Mouse (Mus musculus) cortical plate, adult 2 months (tissue): ENCODE measurements at regions not wholly inside any gene's neighbourhood (a gene's known extent, or its start where the extent isn't known, plus 50 kb on each side); places are given as distances from the start of the nearest gene placed in this dataset.

Experiments used
- H3K27ac ChIP-seq: fragments of 200-500 bp; 2 replicates; pipeline ENCODE4 v1.5.1; 2012; ENCODE audit warnings: low read length, control low read depth, inconsistent platforms; ENCODE audit not compliant: insufficient read depth
- H3K4me1 ChIP-seq: fragments of 200-500 bp; 2 replicates; pipeline ENCODE4 v1.6.1; 2011; ENCODE audit warnings: low read length; ENCODE audit not compliant: control insufficient read depth, insufficient read depth
- H3K4me3 ChIP-seq: fragments of 200-500 bp; 2 replicates; pipeline ENCODE4 v1.5.1; 2011; ENCODE audit warnings: mild to moderate bottlenecking, low read length, control low read depth; ENCODE audit not compliant: insufficient read depth
- CTCF ChIP-seq: fragments of 200-500 bp; IDR thresholded peaks from 2 replicates; pipeline ENCODE4 v1.5.1; 2011; ENCODE audit warnings: mild to moderate bottlenecking, control low read depth, low read length; ENCODE audit not compliant: insufficient read depth; ENCODE audit errors: extremely low read depth
- POLR2A ChIP-seq: fragments of 200-500 bp; IDR thresholded peaks from 2 replicates; pipeline ENCODE4 v1.6.1; 2011; ENCODE audit warnings: mild to moderate bottlenecking, low read length, control low read depth; ENCODE audit not compliant: insufficient read depth; ENCODE audit errors: extremely low read depth

DNA sequence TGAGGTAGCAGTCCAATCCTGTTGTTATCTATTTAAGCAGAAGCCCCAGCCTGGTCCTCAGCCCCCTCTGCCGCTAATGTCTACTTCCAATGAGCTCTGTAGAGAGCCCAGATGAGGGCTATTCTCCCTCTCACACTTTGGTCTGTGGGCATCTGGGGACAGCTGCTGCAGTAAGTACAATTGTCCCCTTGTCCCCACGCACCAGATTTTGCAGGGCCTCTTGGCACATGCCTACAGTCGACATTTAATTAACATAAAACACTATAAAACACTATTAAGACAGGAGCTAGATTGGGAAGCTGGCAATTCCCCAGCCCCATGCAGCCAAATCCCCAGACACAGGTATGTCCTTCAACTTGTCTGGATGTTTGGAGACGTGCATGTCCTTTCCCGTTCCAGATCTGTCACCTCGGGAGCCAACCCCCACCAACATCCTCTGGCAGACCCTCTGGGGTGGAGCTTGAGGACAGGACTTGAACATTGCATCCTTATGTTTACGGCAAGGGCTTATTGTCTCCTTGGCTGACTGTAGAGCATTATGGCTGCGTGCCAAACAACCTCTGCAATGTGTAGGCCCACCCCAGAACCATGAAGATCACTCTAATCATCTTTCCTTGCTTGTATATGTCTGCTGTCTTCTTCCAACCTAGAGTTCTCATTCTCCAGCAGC, 251.3 kb upstream of the Rora start:
- no peak overlapping the region for H3K4me3 ChIP-seq
- no peak for TF ChIP-seq CTCF
- TF ChIP-seq POLR2A: no peak
- peaks cover 5% of the 10 kb centered on the region; the same call in 1 of the 2 replicates for H3K4me1 ChIP-seq
- no peak overlapping the region for H3K27ac ChIP-seq

DNA sequence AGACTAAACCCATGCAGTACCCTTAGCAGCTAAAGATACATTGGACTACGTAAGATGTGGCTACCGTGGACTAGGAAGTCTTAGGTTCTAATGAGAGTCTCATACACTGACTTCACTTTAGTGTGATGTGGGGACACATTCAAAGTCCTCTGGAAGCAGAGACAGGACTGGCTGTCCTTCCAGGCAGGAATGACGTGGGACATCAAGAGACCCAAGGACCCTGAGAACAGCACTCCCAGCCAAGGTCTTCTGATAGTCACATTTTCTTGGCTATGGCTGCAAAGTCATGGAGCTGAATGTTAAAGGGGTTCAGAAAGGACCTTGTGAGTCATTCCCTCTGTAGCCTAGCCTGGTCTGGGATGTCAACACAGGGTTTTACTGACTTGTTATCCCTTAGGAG, 250.6 kb upstream of the Rora start:
- Histone ChIP-seq H3K4me1 (peaks cover 5% of the 10 kb centered on the region; the same call in 1 of the 2 replicates), H3K4me3 (no peak overlapping the region), H3K27ac (no peak overlapping the region)
- TF ChIP-seq CTCF (no peak), POLR2A (no peak)

DNA sequence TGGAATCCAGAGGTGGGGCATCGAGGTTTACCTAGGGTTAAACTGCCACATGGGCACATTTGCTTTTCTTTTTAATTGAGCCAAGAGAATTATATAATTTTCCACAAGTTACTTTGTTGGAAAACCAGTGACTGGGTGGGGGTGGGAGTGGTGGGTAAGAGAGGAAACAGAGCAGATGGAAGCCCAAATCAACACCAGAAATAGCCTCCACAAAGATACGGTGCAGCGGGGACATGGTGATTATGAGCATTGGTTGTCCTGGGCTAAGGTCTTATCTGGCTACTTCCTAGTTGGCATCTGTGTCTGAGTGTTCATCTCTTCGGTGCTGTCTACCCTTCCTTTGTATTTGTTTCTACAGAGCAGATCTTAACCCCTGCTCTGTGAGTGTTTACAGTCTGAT, 250.1 kb upstream of the Rora start:
- peaks cover 5% of the 10 kb centered on the region; the same call in 1 of the 2 replicates for H3K4me1 ChIP-seq
- H3K4me3 ChIP-seq: no peak overlapping the region
- H3K27ac ChIP-seq: no peak overlapping the region
- TF ChIP-seq POLR2A (no peak), CTCF (no peak)

DNA sequence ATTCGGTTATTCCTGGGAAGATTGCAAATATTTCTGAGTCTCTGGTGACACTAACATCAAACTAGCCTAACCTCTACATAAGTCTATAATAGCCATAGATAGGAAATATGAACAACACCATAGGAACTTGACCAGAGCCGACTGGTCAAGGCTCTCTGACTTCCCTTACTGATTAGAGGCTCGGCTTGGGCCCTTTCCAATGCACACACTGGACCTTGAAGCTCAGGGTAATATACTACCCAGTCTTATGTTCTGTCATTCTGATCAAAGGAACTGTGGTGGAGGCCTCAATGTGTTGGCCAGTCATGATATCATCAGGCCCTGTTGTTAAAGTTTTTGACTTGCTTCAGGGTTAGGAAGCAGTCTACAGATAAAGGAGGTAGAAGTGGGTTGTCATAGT, 243.8 kb upstream of the Rora start:
- no peak overlapping the region for H3K4me3 ChIP-seq
- H3K4me1 ChIP-seq: no peaks in the 10 kb centered on the region
- H3K27ac ChIP-seq: no peak overlapping the region
- TF ChIP-seq POLR2A (no peak), CTCF (no peak)

DNA sequence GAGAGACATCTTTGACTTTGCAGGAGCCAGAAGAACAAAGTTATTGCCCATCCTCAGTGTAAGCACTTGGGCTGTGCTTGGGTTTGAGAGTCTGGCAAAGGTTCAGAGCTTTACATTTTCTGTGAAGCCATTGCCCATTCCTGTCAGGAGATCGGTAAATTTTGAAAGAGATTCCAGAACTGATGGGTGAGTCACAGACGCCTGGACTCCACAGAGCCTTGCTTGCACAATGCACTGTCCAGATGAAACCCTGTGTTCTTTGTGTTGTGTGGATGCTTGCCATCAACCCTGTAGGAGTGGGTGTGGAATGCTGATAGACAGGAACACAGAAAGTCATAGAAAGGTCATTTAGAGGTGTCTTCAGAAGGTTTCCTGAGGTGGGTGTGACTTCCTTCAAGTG, 227.3 kb upstream of the Rora start:
- H3K4me3 ChIP-seq: no peak overlapping the region
- H3K27ac ChIP-seq: no peak overlapping the region
- TF ChIP-seq POLR2A: no peak
- no peak for TF ChIP-seq CTCF

DNA sequence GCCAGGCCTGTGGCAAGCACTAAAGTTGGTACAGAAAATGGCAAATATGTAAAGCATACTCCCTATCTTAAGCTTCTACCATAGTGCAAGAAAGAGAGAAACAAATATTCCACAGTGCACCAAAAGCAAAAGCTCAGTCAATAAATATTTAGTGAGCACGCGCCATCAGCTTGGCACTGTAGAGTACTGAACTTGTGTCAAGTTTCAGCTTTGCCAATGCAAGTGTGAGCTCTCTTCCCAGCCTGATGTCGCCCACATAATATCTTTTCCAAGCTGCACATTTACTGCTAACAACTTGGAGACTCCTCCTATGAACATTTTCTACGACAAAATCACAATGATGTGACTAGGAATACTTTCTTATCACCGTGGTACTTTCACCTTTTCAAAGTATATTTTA, 190.8 kb upstream of the Rora start:
- Histone ChIP-seq H3K4me1 (no peaks in the 10 kb centered on the region), H3K27ac (no peak overlapping the region), H3K4me3 (no peak overlapping the region)
- TF ChIP-seq POLR2A (no peak), CTCF (no peak)

More for the DNA sequence above, 227.3 kb upstream of the Rora start:
- no peaks in the 10 kb centered on the region for H3K4me1 ChIP-seq

DNA sequence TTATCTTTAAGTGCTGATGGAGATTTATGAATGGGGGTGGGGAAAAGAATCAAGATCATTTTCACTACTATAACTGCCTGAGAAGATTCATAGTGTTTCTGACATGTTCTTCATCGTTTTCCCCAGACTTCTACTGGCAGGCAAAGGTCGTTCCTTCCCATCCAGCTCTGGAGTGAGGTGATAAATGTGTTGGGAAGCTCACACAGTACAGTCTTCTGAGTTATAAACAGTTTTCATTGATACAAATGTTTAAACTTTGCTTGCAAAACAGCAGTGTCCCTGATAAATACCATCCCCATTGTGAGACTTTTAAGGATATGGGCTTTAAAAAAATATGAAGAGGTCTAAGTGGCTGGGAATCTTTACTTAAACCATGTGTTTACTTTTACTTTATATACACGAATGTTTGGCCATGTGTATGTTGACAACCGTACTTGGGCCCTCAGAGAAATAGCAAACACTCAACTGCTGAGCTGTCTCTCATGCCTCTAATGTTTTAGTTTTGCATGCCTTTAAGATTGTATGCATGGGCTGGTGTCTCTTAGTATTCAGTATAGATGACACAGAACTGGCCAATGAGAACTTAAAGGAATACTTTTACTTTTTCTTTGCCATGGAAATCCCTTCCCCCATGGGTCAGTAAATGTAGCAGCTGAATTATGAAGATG, 189.8 kb upstream of the Rora start:
- TF ChIP-seq CTCF (no peak), POLR2A (no peak)
- H3K27ac ChIP-seq: no peak overlapping the region

DNA sequence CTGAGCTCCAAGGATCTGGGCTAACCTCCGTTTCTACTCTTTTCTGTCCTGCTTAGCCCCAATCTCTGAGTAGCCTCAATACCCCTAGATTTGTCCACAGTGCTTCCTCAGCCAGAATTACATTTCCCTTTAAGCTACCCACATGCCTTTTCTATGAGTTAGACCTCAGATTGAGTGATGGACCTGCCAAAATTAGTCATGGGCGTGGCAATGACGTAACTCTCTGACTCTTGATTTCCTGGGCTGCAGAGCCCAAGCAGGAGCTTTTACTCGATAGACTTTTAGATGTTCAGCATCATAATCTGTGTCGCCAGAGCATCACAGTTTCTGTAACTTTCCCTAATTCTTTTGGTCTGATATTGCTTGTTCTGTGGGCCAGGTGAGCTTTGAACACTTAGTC, 186.9 kb upstream of the Rora start:
- no peak overlapping the region for H3K27ac ChIP-seq
- H3K4me1 ChIP-seq: no peaks in the 10 kb centered on the region
- no peak overlapping the region for H3K4me3 ChIP-seq
- no peak for TF ChIP-seq POLR2A
- no peak for TF ChIP-seq CTCF

More for the DNA sequence above, 189.8 kb upstream of the Rora start:
- Histone ChIP-seq H3K4me1 (no peaks in the 10 kb centered on the region), H3K4me3 (no peak overlapping the region)

DNA sequence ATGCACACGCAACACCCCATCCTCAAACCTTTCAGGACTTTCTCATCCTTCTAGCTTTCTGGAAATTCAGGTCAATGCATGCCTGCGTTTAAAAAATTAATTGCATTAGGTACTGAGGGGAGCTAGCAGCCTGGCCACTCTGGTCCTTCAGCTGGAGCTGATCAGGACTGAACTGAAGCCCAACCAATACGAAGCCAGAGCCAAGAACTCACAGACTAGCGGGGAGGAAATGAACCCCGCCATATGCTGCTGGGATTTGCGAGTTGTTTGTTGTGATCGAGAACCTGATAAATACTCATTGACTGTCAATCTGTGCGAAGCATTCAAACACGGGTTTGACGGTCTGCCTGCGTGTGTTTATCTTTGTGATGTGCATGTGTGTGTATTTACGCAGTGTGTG, 177.2 kb upstream of the Rora start:
- H3K27ac ChIP-seq: no peak overlapping the region
- H3K4me3 ChIP-seq: no peak overlapping the region
- no peaks in the 10 kb centered on the region for H3K4me1 ChIP-seq
- no peak for TF ChIP-seq CTCF
- TF ChIP-seq POLR2A: no peak

DNA sequence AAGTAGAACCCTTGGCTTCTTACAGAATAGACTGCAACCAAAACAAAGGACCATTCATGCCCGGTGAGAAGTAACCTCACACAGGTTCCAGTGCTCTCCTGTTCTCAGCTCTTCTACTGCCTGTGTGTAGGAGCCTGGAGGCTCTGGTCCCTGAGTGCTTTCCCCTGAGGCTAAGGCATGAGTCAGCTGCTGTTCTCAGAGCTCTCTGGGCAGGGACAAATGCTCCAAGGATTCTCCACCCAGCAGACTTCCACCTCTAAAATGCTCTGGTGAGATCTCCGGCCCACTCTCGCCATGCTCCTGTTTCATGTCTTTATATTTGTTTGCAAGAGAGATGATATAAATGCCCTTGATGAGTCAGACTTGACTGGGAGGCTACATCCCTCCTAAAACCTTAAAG, 176.1 kb upstream of the Rora start:
- Histone ChIP-seq H3K4me1 (no peaks in the 10 kb centered on the region), H3K4me3 (no peak overlapping the region), H3K27ac (no peak overlapping the region)
- no peak for TF ChIP-seq CTCF
- TF ChIP-seq POLR2A: no peak

DNA sequence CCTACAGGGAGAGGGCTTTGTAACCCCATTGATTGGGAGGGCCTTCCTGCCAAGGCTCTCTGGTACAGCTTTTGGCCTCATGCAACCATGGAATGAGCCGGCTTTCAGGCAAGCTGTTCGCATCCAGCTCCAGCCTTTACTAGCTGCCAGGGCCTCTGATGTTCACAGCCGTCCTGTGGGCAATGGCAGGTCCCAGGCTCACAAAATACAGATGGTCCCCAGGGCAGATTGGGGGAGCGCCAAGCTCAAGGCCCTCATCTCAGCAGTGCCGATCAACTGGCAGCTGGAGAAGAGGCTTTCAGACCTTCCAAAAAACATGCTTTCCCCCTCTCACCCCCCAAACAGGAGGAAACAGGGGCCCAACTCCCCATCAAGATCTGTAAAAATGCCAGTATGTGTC, 166.9 kb upstream of the Rora start:
- H3K4me1 ChIP-seq: no peaks in the 10 kb centered on the region
- no peak overlapping the region for H3K4me3 ChIP-seq
- H3K27ac ChIP-seq: no peak overlapping the region
- TF ChIP-seq CTCF: no peak
- no peak for TF ChIP-seq POLR2A
